Mouse (Mus musculus) 3134 (cell line): ENCODE results near the gene Pde10a.
"Not testable (repeated sequence)": the region's sequence is repeated elsewhere in the genome, so short reads cannot be mapped to it uniquely, and the experiment has no call there.

Experiments
- DNase-seq: peaks from one replicate; pipeline ENCODE4 v3.0.0-alpha.2; 2011; ENCODE audit warnings: low spot score; ENCODE audit not compliant: insufficient read length; ENCODE audit errors: extremely low read depth

Gene Pde10a

GRCm38 (mm10) chr17:8639703-8640380 is 114.7 kb downstream of the Pde10a start:
- DNase-seq = no peak

- DNase-seq = no peak
Measured at GRCm38 (mm10) chr17:8640741-8641480, 115.7 kb downstream of the Pde10a start.

GRCm38 (mm10) chr17:8641491-8641890 is 116.3 kb downstream of the Pde10a start:
- no peak for DNase-seq

- DNase-seq = no peak
Measured at GRCm38 (mm10) chr17:8642356-8642755, 117.2 kb downstream of the Pde10a start.

- no peak for DNase-seq
Measured at GRCm38 (mm10) chr17:8647372-8647871, 122.2 kb downstream of the Pde10a start.

- DNase-seq = no peak
Measured at GRCm38 (mm10) chr17:8648310-8648709, 123.1 kb downstream of the Pde10a start.

- no peak for DNase-seq
Measured at GRCm38 (mm10) chr17:8652681-8653262, 127.6 kb downstream of the Pde10a start.

- no peak for DNase-seq
Measured at GRCm38 (mm10) chr17:8657661-8658060, 132.5 kb downstream of the Pde10a start.

- DNase-seq = no peak
Measured at GRCm38 (mm10) chr17:8658751-8659454, 133.7 kb downstream of the Pde10a start.

GRCm38 (mm10) chr17:8666912-8667311 is 141.7 kb downstream of the Pde10a start:
- no peak for DNase-seq

GRCm38 (mm10) chr17:8674651-8675050 is 149.5 kb downstream of the Pde10a start:
- DNase-seq = no peak

- no peak for DNase-seq
Measured at GRCm38 (mm10) chr17:8686356-8686755, 161.2 kb downstream of the Pde10a start.

- no peak for DNase-seq
Measured at GRCm38 (mm10) chr17:8688096-8688495, 162.9 kb downstream of the Pde10a start.

- DNase-seq = no peak
Measured at GRCm38 (mm10) chr17:8698265-8698664, 173.1 kb downstream of the Pde10a start.

- no peak for DNase-seq
Measured at GRCm38 (mm10) chr17:8698793-8699192, 173.6 kb downstream of the Pde10a start.

- no peak for DNase-seq
Measured at GRCm38 (mm10) chr17:8701096-8701495, 175.9 kb downstream of the Pde10a start.

- no peak for DNase-seq
Measured at GRCm38 (mm10) chr17:8702503-8702902, 177.3 kb downstream of the Pde10a start.

- no peak for DNase-seq
Measured at GRCm38 (mm10) chr17:8708006-8708405, 182.8 kb downstream of the Pde10a start.

- DNase-seq = not testable (repeated sequence)
Measured at GRCm38 (mm10) chr17:8712734-8713133, 187.6 kb downstream of the Pde10a start.

GRCm38 (mm10) chr17:8720961-8721360 is 195.8 kb downstream of the Pde10a start:
- no peak for DNase-seq

GRCm38 (mm10) chr17:8724464-8724974 is 199.3 kb downstream of the Pde10a start:
- DNase-seq = no peak
